Mouse (Mus musculus): Measurements from ENCODE around the gene Gm49325. TPM values are rescaled to one million over a fixed set of nuclear protein-coding genes. Genes with fewer than 3 reads are reported as not detected.
A peak's percentile ranks its signal among the peaks of the same experiment; 100 is the strongest.

Gene Gm49325
- polyA plus RNA-seq, 1 experiment from 2014 or later: 13.1 TPM

GRCm38 (mm10) chr10:77607441-77607840 lies 1.4 kb downstream of the Gm49325 start:
- WGBS: 48% methylated on average over 5 of the region's 5 CpGs

GRCm38 (mm10) chr10:77608589-77608988 lies 2.6 kb downstream of the Gm49325 start:
- Histone ChIP-seq H3K27ac (no peak overlapping the region), H3K9me3 (replicated peaks; ENCODE audit: low read length) (no peaks in the 10 kb centered on the region), H3K4me2 (ENCODE audit: low read length) (no peak overlapping the region; the same call in 1 of the 2 replicates), H3K4me1 (replicated peaks; ENCODE audit: insufficient read depth, low read length) (peaks cover 10% of the 10 kb centered on the region; the same call in 1 of the 2 replicates), H3K4me3 (replicated peaks; ENCODE audit: low read depth, low read length) (no peak overlapping the region), H3K36me3 (ENCODE audit: insufficient read depth, low read length) (peaks cover 21% of the 10 kb centered on the region; the same call in 1 of the 2 replicates), H3K27me3 (ENCODE audit: insufficient read depth, low read length) (no peaks in the 10 kb centered on the region), H3K9ac (ENCODE audit: low read depth, low read length) (no peak overlapping the region)
- DNase-seq (ENCODE audit: low spot score) (no peak), ATAC-seq (replicated peaks; ENCODE audit: low FRiP score, low read depth) (no peak)
- no peak for TF ChIP-seq CTCF (IDR thresholded peaks at IDR 0.05; ENCODE audit: low read depth)
- 92% methylated on average over 8 of the region's 8 CpGs for WGBS

More at GRCm38 (mm10) chr10:77607441-77607840, 1.4 kb downstream of the Gm49325 start:
- no peaks in the 10 kb centered on the region for H3K9me3 ChIP-seq (replicated peaks; ENCODE audit: low read length)
- H3K4me2 ChIP-seq (ENCODE audit: low read length): peak overlapping the region; percentile 93
- peak overlapping the region; percentile 70 for H3K4me3 ChIP-seq (replicated peaks; ENCODE audit: low read depth, low read length)
- H3K9ac ChIP-seq (ENCODE audit: low read depth, low read length): no peak overlapping the region
- no peaks in the 10 kb centered on the region for H3K27me3 ChIP-seq (ENCODE audit: insufficient read depth, low read length)
- peaks cover 10% of the 10 kb centered on the region; the same call in 1 of the 2 replicates for H3K4me1 ChIP-seq (replicated peaks; ENCODE audit: insufficient read depth, low read length)
- no peak for ATAC-seq (replicated peaks; ENCODE audit: low FRiP score, low read depth)
- no peak for DNase-seq (ENCODE audit: low spot score)
- no peak for TF ChIP-seq CTCF (IDR thresholded peaks at IDR 0.05; ENCODE audit: low read depth)
- peaks cover 18% of the 10 kb centered on the region; the same call in 1 of the 2 replicates for H3K36me3 ChIP-seq (ENCODE audit: insufficient read depth, low read length)
- H3K27ac ChIP-seq: peak overlapping the region; percentile 6; the same call in 1 of the 2 replicates

- H3K4me3 ChIP-seq (replicated peaks; ENCODE audit: low read depth, low read length): no peak overlapping the region
- peaks cover 28% of the 10 kb centered on the region; the same call in 1 of the 2 replicates for H3K36me3 ChIP-seq (ENCODE audit: insufficient read depth, low read length)
- H3K9ac ChIP-seq (ENCODE audit: low read depth, low read length): no peak overlapping the region
- no peak for ATAC-seq (replicated peaks; ENCODE audit: low FRiP score, low read depth)
- H3K9me3 ChIP-seq (replicated peaks; ENCODE audit: low read length): no peaks in the 10 kb centered on the region
- no peak for TF ChIP-seq CTCF (IDR thresholded peaks at IDR 0.05; ENCODE audit: low read depth)
- peaks cover 10% of the 10 kb centered on the region; the same call in 1 of the 2 replicates for H3K4me1 ChIP-seq (replicated peaks; ENCODE audit: insufficient read depth, low read length)
- DNase-seq (ENCODE audit: low spot score): no peak
- WGBS: 91% methylated on average over 8 of the region's 8 CpGs
- H3K27ac ChIP-seq: no peak overlapping the region
- no peaks in the 10 kb centered on the region for H3K27me3 ChIP-seq (ENCODE audit: insufficient read depth, low read length)
- H3K4me2 ChIP-seq (ENCODE audit: low read length): no peak overlapping the region
These were observed 4.4 kb downstream of the Gm49325 start for GRCm38 (mm10) chr10:77610221-77610961.

- H3K27ac ChIP-seq: peak overlapping the region; percentile 71
- H3K4me2 ChIP-seq (ENCODE audit: low read length): no peak overlapping the region
- TF ChIP-seq CTCF (IDR thresholded peaks at IDR 0.05; ENCODE audit: low read depth): no peak
- ATAC-seq (replicated peaks; ENCODE audit: low FRiP score, low read depth) (peak; percentile 49; the same call in 1 of the 2 replicates), DNase-seq (ENCODE audit: low spot score) (peak; percentile 79)
- no peaks in the 10 kb centered on the region for H3K9me3 ChIP-seq (replicated peaks; ENCODE audit: low read length)
- H3K4me3 ChIP-seq (replicated peaks; ENCODE audit: low read depth, low read length): no peak overlapping the region
- H3K4me1 ChIP-seq (replicated peaks; ENCODE audit: insufficient read depth, low read length): no peaks in the 10 kb centered on the region
- 66% methylated on average over 3 of the region's 3 CpGs for WGBS
- no peaks in the 10 kb centered on the region for H3K27me3 ChIP-seq (ENCODE audit: insufficient read depth, low read length)
- no peak overlapping the region for H3K9ac ChIP-seq (ENCODE audit: low read depth, low read length)
- peaks cover 52% of the 10 kb centered on the region for H3K36me3 ChIP-seq (ENCODE audit: insufficient read depth, low read length)
These were observed 7.4 kb downstream of the Gm49325 start for GRCm38 (mm10) chr10:77613409-77613808.

GRCm38 (mm10) chr10:77615647-77616046 lies 9.7 kb downstream of the Gm49325 start:
- WGBS: 92% methylated on average over 8 of the region's 8 CpGs
- Histone ChIP-seq H3K4me1 (replicated peaks; ENCODE audit: insufficient read depth, low read length) (no peaks in the 10 kb centered on the region), H3K4me2 (ENCODE audit: low read length) (no peak overlapping the region), H3K27ac (no peak overlapping the region), H3K9me3 (replicated peaks; ENCODE audit: low read length) (no peaks in the 10 kb centered on the region), H3K36me3 (ENCODE audit: insufficient read depth, low read length) (peaks cover 45% of the 10 kb centered on the region), H3K9ac (ENCODE audit: low read depth, low read length) (no peak overlapping the region), H3K27me3 (ENCODE audit: insufficient read depth, low read length) (no peaks in the 10 kb centered on the region), H3K4me3 (replicated peaks; ENCODE audit: low read depth, low read length) (no peak overlapping the region)
- no peak for TF ChIP-seq CTCF (IDR thresholded peaks at IDR 0.05; ENCODE audit: low read depth)
- ATAC-seq (replicated peaks; ENCODE audit: low FRiP score, low read depth): no peak
- DNase-seq (ENCODE audit: low spot score): no peak

- H3K4me2 ChIP-seq (ENCODE audit: low read length): no peak overlapping the region
- no peaks in the 10 kb centered on the region for H3K27me3 ChIP-seq (ENCODE audit: insufficient read depth, low read length)
- no peaks in the 10 kb centered on the region for H3K9me3 ChIP-seq (replicated peaks; ENCODE audit: low read length)
- no peaks in the 10 kb centered on the region for H3K4me1 ChIP-seq (replicated peaks; ENCODE audit: insufficient read depth, low read length)
- no peak for DNase-seq (ENCODE audit: low spot score)
- H3K4me3 ChIP-seq (replicated peaks; ENCODE audit: low read depth, low read length): no peak overlapping the region
- H3K27ac ChIP-seq: no peak overlapping the region
- ATAC-seq (replicated peaks; ENCODE audit: low FRiP score, low read depth): no peak
- TF ChIP-seq CTCF (IDR thresholded peaks at IDR 0.05; ENCODE audit: low read depth): peak; percentile 22; the same call in 1 of the 2 replicates
- WGBS: 94% methylated on average over 9 of the region's 9 CpGs
- H3K36me3 ChIP-seq (ENCODE audit: insufficient read depth, low read length): peaks cover 40% of the 10 kb centered on the region
- H3K9ac ChIP-seq (ENCODE audit: low read depth, low read length): no peak overlapping the region
These were observed 10.2 kb downstream of the Gm49325 start for GRCm38 (mm10) chr10:77616166-77616565.

Measured in kidney, postnatal 0 days (tissue).